8 mouse cellular contexts compared by ENCODE assay signal in the genomic region with DNA sequence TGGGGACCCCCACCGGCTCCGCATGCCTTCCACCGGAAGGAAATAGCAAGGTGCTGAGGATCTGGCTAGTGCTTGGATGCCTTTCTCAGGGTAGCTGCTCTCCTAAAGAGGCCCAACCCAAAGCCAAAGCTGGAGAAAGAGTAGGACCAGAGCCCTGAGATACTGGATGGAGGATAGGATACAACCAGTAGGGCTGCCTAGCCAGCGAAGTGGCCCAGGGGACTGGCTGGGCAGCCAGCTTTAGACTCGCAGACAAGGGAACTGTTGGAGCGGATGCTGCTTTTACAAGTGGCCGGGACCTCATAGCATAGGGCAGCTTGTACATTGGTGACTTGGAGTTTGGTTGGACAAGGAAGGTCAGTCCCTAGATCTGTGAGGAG. TPM values are rescaled to one million over a fixed set of nuclear protein-coding genes. Genes with fewer than 3 reads are reported as not detected.
DNase-seq lines count a peak whose midpoint lies in the region; ATAC-seq and TF ChIP-seq lines count a peak whose summit lies in the region.

No protein-coding gene starts in this region.

- H3K4me1 ChIP-seq in testis, adult 2 months (ENCODE audit: control insufficient read depth, insufficient read depth, low read length): peaks cover 10% of the 10 kb centered on the region
- H3K4me1 ChIP-seq in limb, embryonic 15.5 days: peaks cover 11% of the 10 kb centered on the region
- H3K4me1 ChIP-seq in stomach, postnatal 0 days (replicated peaks; ENCODE audit: control insufficient read depth, insufficient read depth): peaks cover 5% of the 10 kb centered on the region

- intact Hi-C loops in gastrocnemius, adult 2 months (cut with DNase I): loop anchor here (5.0 kb wide), 1 partner anchor 39 kb away; no protein-coding TSS in a partner anchor

- H3K36me3 ChIP-seq in testis, adult 2 months (ENCODE audit: control insufficient read depth, insufficient read depth, low read length): no peaks in the 10 kb centered on the region
- no peaks in the 10 kb centered on the region for H3K36me3 ChIP-seq in limb, embryonic 15.5 days
- H3K36me3 ChIP-seq in stomach, postnatal 0 days (ENCODE audit: control insufficient read depth, insufficient read depth, low read length): no peaks in the 10 kb centered on the region

- no peaks in the 10 kb centered on the region for H3K9me3 ChIP-seq in limb, embryonic 15.5 days
- H3K9me3 ChIP-seq in stomach, postnatal 0 days (ENCODE audit: control insufficient read depth, low read length): no peaks in the 10 kb centered on the region

- no peak for TF ChIP-seq CTCF in gastrocnemius, adult 2 months (IDR thresholded peaks at IDR 0.05)
- TF ChIP-seq CTCF in testis, adult 2 months (IDR thresholded peaks at IDR 0.05; ENCODE audit: control insufficient read depth, insufficient read depth, insufficient replicate concordance, low read depth, low read length): no peak
- TF ChIP-seq CTCF in stomach, postnatal 0 days (IDR thresholded peaks at IDR 0.05; ENCODE audit: low read depth): no peak

- no peak overlapping the region for H3K9ac ChIP-seq in limb, embryonic 15.5 days
- peak overlapping the region; percentile 59; the same call in 1 of the 2 replicates for H3K9ac ChIP-seq in stomach, postnatal 0 days (ENCODE audit: low read length)

- peak overlapping the region; percentile 95 for H3K4me2 ChIP-seq in limb, embryonic 15.5 days
- H3K4me2 ChIP-seq in stomach, postnatal 0 days (replicated peaks; ENCODE audit: low read depth): peak overlapping the region; percentile 83

- WGBS in limb, embryonic 15.5 days: 72% methylated on average over 7 of the region's 7 CpGs
- 72% methylated on average over 7 of the region's 7 CpGs for WGBS in stomach, postnatal 0 days

- no peak for TF ChIP-seq POLR2A in testis, adult 2 months (IDR thresholded peaks at IDR 0.05; ENCODE audit: control insufficient read depth, low read depth, low read length)

- peak; percentile 52 for DNase-seq in gastrocnemius, adult 2 months
- DNase-seq in gastrocnemius, postnatal 25 days: no peak
- no peak for DNase-seq in testis, postnatal 10 days (ENCODE audit: low spot score)
- DNase-seq in stomach, postnatal 0 days (ENCODE audit: low spot score): no peak
- no peak for DNase-seq in left cerebral cortex, adult 8-10 months (ENCODE audit: low spot score in 2 of 2)
- no peak for DNase-seq in adrenal gland, postnatal 25 days

- peak overlapping the region; percentile 81 for H3K27ac ChIP-seq in gastrocnemius, adult 2 months
- peak overlapping the region; percentile 36; the same call in 1 of the 2 replicates for H3K27ac ChIP-seq in testis, adult 2 months (ENCODE audit: control insufficient read depth, insufficient read depth, low read depth, low read length)
- no peak overlapping the region for H3K27ac ChIP-seq in limb, embryonic 15.5 days
- H3K27ac ChIP-seq in stomach, postnatal 0 days (replicated peaks): no peak overlapping the region

- no peaks in the 10 kb centered on the region for H3K27me3 ChIP-seq in testis, adult 2 months (ENCODE audit: control insufficient read depth, insufficient read depth, low read length)
- peaks cover 14% of the 10 kb centered on the region for H3K27me3 ChIP-seq in limb, embryonic 15.5 days
- no peaks in the 10 kb centered on the region for H3K27me3 ChIP-seq in stomach, postnatal 0 days (ENCODE audit: control insufficient read depth, insufficient read depth, low read length)

- TF ChIP-seq EP300 in stomach, postnatal 0 days (optimal IDR thresholded peaks at IDR 0.05): no peak

- no peak for ATAC-seq in limb, embryonic 15.5 days (ENCODE audit: insufficient number of reproducible peaks, low FRiP score, low TSS enrichment, low read depth)
- ATAC-seq in stomach, postnatal 0 days (ENCODE audit: low FRiP score, low TSS enrichment): no peak

- peak overlapping the region; percentile 79 for H3K4me3 ChIP-seq in gastrocnemius, adult 2 months
- H3K4me3 ChIP-seq in testis, adult 2 months (ENCODE audit: control insufficient read depth, low read depth, low read length): peak overlapping the region; percentile 70
- peak overlapping the region; percentile 46 for H3K4me3 ChIP-seq in limb, embryonic 15.5 days
- peak overlapping the region; percentile 44 for H3K4me3 ChIP-seq in stomach, postnatal 0 days (ENCODE audit: low read depth, low read length)

RNA-seq across cellular contexts. Expression of a gene that starts 0.8 kb away (rescaled TPM):
- total RNA-seq in gastrocnemius, adult 2 months (2021): 1 to 10 TPM; 3.4 to 6.6 TPM
- 1 to 10 TPM; 6.7 to 7.9 TPM for total RNA-seq in gastrocnemius, postnatal 25 days (2021)
- polyA plus RNA-seq in testis, adult 2 months (2012; rRNA removed): 4.6 and 5.4 TPM in 2 replicates
- polyA plus RNA-seq in limb, embryonic 15.5 days (2015; fragmentation: Nextera tagmentation; extraction: Ambion mirVana): 7.3 and 8.3 TPM in 2 replicates
- 5.2 and 5.7 TPM in 2 replicates for polyA plus RNA-seq in stomach, postnatal 0 days (2015; fragmentation: Nextera tagmentation; extraction: Ambion mirVana)
- 1 to 10 TPM; 5.7 to 6.9 (median 6.4) TPM for total RNA-seq in left cerebral cortex, adult 8-10 months (2022)
- total RNA-seq in adrenal gland, postnatal 25 days (2021): 5.4 and 8.4 TPM in 2 replicates

Comparison
In these comparisons a context has a peak if more than half of its experiments do, and no peak if none do; other contexts are left out.
1. H3K27ac ChIP-seq: peak in gastrocnemius, adult 2 months (single experiment) and testis, adult 2 months (single experiment); none in limb, embryonic 15.5 days (single experiment) and stomach, postnatal 0 days (single experiment).
2. Peak in every context shown above with its lines, with median percentiles within 50 percentile points of each other: H3K4me3 ChIP-seq.